Mouse (Mus musculus) kidney, adult 2 months (tissue): ENCODE measurements at regions not wholly inside any gene's neighbourhood (a gene's known extent, or its start where the extent isn't known, plus 50 kb on each side); places are given as distances from the start of the nearest gene placed in this dataset.

Source experiments
- CTCF ChIP-seq: fragments of 200-500 bp; conservative IDR thresholded peaks from 2 replicates; pipeline ENCODE4 v1.5.1; 2011; ENCODE audit warnings: low read depth, mild to moderate bottlenecking, control low read depth, low read length, moderate library complexity, mixed read lengths; ENCODE audit not compliant: insufficient read depth, insufficient read length
- POLR2A ChIP-seq: fragments of 200-500 bp; IDR thresholded peaks from one replicate; pipeline ENCODE4 v1.6.1; 2011; ENCODE audit warnings: low read depth, low read length, control low read depth

DNA sequence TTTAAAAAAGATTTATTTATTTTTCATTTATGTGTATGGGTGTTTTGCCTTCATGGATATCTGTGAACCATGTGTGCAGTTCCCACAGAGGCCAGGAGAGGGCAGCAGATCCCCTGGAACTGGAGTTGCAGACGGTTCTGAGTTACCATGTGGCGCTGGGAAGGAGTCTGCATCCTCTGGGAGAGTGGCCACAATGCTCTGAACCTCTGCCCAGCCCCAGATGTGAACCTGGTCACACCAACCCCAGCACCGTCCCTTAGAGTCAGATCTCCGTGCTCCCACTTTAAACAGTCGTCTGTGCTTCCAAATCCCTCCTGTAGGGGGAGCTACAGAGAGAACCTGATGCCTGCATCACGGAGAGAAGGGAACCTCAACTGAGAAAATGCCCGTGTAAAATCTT, 222.5 kb upstream of the Kcnab2 start:
- TF ChIP-seq POLR2A (no peak), CTCF (peak; percentile 42)
